Mouse (Mus musculus) frontal cortex, postnatal 36 days (tissue): ENCODE results near the gene Gpnmb.

ENCODE experiments used
- DNase-seq, 2 experiments: peaks; one replicate each; pipeline ENCODE4 v3.0.0; 2022; ENCODE audit warnings: low spot score in 2 of 2

Gpnmb gene

DNA sequence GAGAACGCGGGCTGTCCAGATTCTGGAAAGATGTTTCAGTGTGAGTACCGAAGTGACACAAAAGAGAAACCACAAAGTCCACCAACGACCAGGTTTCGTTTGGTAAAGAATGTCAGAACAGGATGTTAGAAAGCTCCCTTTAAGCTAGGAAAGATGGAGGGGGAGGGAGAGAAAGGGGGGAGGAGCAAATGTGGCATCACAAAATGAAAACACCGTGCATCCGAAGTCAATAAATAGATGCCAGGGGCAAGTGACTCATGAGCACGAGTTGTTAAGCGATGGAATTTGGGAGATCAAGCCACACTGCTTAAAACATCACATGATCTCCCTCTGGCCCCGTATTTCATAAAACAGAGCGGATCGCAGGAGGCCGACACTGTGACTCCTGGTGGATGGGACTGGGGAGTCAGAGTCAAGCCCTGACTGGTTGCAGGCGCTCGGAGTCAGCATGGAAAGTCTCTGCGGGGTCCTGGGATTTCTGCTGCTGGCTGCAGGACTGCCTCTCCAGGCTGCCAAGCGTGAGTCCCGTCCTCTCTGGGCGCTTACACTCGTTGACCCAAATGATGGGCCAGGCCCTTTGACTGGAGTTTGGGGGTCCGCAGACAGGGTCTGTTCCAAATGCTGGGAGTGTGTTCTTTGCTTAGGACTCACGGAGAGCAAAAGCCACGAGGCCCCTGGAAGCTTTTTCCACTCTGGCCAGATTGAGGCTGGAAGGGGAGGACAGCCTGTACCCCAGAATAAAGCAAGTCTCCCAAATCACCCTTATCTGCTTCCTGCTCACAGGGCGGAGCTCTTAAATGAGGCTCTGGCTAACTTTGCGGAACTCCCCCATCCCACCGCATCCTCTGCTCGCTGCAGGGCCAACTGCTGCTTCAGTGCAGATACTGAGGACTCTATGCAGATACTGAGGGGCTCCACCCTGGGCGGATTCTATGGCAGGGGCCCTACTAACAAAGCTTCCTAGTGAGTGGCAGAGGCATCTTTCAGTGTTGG, at the start of gene Gpnmb:
Gpnmb (plus strand) TSS at position 272 of the 993 bp plus-strand sequence.
- DNase-seq = no peak

GRCm38 (mm10) chr6:48989971-48990370, 46.4 kb upstream of the Gpnmb start:
- no peak for DNase-seq

DNA sequence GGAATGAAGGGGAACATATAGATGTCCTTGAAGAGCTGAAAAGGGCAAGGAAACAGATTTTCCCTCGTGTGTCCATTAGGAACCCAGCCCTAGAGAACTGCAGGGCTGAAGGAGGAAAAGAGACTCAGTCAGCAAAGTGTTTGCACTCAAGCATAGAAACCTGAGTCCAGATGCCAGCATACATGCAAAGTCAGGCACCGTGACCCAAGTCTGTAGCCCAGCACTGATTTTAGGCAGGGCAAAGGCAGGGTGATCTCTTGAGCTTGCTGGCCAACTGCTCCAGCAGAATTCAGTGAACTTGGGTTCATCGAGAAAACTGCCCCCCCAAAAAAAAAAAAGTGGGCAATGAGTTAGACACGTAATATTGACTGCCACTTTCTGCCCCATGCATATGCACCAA, 44.4 kb upstream of the Gpnmb start:
- no peak for DNase-seq

DNA sequence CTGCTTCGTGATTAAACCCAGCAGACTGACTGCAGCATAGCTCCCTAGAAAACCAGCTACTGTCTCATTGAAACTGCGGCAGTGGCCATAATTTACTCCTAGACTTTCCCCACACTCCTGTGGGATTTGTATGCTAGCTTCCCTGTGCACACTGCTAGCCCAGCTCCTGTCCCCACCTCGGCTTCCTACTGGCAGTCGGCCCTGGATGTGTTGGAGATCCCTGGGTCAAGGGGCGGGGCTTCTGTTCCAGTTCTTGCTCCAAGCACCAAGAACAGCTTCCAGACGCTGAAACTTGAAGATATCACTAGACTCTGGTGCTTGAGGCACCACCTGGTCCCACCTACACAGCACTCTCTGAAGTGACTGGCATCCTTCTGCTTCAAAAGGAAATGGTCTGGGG, 38.2 kb upstream of the Gpnmb start:
- DNase-seq = no peak

DNA sequence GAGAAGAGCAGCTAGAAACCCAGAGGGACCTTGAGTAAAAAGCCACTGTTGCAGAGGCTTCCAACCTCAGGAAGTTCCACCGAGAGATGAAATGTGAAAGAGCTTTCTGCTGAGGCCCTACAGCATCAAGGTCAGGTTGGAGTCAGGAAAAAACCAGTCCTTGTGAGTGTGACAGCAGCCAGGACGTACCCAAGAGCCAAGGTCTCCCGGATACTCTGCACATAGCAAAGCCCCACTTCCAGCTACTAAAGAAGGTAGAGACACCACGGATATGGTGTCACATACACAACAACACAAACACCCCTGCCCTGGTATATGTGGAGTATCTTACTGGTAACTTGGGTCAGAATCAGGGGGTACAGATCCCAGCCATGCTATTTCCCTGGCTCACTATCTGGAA, 37.5 kb upstream of the Gpnmb start:
- no peak for DNase-seq

DNA sequence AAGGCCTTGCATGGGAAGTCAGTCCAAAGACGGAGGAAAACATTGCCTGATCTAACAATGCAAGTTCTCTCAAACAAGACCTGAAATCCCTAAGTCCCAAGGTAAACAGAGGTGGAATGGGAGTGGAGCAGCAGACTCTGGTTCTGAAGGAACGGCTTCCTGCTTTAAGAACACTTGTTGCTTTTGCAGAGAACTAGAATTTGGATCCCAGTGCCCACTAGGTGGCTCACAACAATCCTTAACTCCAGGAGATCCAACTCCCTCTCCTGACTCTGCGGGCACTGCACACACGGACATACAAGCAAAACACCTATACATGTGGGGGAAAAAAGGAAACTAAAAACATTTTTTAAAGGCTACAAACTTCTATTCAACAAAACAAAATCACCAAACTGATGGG, 33.0 kb upstream of the Gpnmb start:
- peak in 1 of 2 experiments; percentile 21 for DNase-seq

DNA sequence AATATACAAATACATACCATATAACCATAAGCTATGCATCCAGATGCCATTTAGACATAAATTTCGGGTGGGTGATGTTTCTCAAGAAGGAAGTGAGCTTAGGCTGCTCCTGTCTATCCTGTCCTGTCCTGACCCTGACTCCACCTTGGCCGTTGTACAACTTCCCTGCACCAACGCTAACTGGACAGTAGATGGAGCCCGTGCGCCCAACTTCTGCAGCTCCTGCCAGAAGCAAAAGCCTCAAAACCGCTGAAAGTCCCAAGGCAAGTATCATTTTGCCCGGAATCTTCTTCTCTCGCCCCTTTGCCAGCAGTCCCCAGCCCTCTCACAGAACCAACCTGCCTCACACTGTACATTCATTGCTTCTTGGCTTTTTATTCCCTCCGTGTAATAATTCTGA, 28.4 kb upstream of the Gpnmb start:
- DNase-seq = peak; percentile 46 to 73

GRCm38 (mm10) chr6:49008420-49009160, 27.8 kb upstream of the Gpnmb start:
- no peak for DNase-seq

DNA sequence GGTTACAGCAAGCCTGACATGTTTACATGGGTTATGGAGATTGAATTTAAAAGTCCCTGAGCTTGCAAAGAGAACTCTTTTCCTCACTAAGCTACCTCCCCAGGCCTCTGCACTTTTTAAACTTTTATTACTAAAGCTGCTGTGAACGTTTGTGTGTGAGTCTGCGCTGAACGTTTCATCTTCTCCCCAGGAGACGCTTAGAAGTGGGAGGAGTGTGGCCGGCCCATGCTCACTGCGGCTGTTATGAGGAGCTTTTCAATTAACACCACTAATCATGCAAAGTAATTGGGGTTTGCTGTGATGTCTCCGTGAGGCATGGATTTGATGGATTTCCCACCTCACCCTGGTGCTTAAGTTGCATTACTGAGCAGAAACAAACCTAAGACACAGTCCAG, 27.2 kb upstream of the Gpnmb start:
- no peak for DNase-seq

DNA sequence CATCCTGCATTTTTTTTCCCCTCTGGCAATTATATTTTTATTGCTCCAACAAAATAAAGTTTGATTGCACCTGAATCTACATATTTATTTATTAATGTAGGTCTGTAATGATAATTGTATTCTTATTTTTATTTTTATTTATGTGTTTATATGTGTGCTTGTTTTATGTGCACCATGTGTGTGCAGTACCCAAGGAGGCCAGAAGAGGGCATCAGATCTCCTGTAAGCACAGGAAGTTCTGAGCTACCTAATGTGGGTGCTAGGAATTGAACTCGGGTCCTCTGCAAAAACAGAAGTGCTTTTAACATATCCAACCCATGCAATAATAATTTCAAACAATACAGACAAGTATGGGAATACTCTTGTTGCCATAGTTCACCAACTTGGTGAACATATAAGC, 26.7 kb upstream of the Gpnmb start:
- DNase-seq = no peak

- DNase-seq = no peak
Measured at GRCm38 (mm10) chr6:49011191-49011590, 25.2 kb upstream of the Gpnmb start.

DNA sequence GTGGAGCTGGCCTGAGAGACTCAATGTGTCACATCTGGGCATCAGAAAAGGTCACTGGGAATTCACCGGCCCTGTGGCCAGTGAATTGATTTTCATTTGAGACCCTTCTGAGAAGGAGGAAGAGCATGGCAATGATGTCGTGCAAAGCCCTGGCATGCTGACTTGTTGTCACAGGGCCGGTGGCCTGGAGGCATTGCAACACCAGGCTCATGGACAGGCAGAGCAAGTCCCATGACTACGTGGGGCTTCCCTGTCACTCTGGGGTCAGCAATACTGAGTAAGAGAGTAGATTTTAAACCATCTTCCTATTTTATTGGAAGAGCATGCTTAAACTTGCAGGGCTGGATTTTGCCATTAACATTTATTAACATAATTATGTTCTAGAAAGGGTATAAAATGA, 23.3 kb upstream of the Gpnmb start:
- DNase-seq = no peak

DNA sequence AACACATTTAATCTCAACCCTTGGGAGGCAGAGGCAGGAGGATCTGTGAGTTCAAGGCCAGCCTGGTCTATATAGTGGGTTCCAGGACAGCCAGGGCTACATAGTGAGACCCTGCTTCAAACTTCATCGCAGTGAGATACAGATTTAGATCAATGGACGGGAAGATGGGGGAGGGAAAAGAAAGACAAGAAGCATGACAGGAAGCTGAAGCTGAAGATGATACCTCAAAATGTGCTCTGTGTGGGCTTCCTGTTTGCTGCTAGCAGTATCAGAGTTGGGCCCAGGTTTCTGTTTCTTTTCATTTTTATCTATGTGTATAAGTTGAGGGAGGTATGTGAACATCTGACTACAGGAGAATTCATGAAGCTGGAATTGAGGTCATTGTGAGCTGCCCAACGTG, 22.9 kb upstream of the Gpnmb start:
- no peak for DNase-seq

DNA sequence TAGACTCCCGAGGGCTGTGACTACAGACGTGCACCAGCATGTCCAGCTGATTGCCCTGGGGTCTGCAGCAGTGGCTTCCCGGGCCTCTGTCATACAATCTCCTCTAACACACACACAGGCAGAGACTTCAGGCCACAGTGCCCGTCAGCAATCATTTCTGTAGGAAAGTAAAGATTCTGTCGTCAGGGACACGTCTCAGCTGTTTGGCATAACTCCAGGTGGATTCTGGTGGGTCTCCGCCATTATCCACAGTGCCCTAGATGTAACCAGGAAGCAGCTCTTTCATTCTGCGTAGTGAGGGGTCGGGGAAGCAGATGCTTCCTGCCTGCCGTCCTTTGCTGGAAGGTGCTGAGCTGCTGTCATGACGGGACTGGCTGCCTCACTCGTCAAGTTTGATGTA, 19.2 kb upstream of the Gpnmb start:
- DNase-seq = no peak

DNA sequence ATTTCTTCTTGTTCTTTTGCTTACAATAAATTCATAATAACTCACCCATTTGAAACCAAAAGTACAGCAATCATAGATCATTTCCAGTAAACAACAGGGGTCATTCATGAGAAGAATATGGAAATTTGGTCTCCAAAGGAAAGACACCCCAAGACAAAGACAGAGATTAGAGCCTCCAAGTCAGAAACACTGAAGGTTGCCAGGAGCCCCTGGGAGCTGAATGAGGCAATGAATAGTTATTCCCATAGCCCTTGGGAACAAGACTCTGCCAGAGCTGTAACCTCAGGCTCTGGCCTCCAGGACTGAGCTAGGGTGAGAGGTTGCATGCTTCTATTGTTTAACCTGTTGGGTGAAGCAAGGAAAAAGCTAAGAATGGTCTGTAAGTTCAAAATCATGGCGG, 17.0 kb upstream of the Gpnmb start:
- no peak for DNase-seq

GRCm38 (mm10) chr6:49021141-49022012, 15.0 kb upstream of the Gpnmb start:
- peak; percentile 51 to 68 for DNase-seq

GRCm38 (mm10) chr6:49022384-49022783, 14.0 kb upstream of the Gpnmb start:
- no peak for DNase-seq

DNA sequence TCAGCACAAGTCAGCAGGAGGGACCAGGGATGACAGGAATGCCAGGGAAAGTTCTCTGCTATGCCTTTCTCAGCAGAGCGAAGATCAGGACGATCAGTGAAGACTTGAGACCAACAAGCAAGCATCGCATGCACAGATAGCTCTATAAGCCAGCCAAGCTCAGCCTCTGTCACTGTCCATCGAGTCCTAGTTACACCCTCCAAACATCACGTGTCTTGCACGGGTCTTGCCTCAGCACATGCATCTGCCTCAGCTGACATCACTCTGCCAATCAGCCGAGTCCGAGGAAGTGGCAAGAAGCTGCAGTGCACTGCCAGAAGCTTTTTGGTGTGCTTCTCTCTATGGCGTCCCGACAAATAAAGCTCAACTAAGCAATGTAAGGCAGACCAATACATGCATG, 13.0 kb upstream of the Gpnmb start:
- no peak for DNase-seq

DNA sequence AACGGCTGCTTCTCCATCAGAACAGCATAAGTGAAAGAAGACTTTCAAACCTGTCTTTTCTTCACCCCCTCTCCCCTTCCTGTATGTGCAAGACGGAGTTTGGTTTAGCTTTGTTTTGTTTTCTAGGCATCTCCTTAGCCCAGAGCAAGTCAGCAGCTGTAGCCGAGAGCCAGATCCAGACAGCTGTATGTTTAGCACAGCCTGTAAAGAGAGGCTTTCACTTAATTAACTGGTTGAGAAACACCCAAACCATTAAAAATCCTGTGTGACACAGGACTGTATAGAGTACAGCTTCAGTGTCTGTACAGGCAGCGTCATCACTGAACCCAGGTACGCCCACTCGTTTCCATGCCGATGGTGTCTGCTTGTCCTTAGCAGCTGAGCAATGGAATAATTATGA, 11.1 kb upstream of the Gpnmb start:
- no peak for DNase-seq

DNA sequence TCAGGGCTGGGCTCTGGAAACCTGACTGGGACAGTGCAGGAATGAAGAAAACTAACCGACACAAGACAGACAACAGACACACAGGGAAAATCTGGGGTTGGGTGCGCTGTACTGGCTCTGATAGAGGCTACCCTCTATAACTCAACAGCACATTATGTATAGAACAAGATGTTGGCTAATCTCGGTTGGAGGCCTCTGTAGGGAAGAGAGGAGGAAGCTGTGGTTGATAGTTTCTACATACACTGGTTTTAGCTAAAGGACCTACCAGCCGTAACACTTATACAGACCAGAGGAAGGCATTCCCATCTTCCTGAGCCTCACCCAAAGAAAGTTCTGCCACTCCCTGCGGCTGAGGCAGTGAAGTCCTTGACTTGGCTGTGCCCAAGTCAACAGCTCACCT, 9.8 kb upstream of the Gpnmb start:
- DNase-seq = no peak

- no peak for DNase-seq
Measured at GRCm38 (mm10) chr6:49028019-49028418, 8.3 kb upstream of the Gpnmb start.

DNA sequence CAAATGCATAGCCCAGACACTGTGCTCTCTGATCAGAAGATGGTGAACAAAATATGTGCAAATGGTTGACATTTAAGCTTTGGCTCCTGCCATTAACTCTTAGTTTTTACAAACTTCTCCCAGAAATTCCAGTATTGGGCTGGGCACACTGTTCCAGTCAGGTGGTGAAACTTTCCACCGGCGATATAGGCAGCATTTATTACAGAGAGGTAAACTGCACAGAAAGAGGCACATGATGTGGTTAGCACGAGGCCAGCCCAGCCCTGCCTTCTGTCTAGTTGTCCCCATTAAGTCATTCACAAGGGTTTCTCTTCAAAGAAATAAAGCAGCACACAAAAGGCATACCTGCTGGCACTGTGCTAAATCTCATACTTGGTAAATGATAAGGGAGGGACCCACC, 7.6 kb upstream of the Gpnmb start:
- DNase-seq = no peak
